Comparison of ENCODE assay signal across 10 mouse cellular contexts in the genomic region with DNA sequence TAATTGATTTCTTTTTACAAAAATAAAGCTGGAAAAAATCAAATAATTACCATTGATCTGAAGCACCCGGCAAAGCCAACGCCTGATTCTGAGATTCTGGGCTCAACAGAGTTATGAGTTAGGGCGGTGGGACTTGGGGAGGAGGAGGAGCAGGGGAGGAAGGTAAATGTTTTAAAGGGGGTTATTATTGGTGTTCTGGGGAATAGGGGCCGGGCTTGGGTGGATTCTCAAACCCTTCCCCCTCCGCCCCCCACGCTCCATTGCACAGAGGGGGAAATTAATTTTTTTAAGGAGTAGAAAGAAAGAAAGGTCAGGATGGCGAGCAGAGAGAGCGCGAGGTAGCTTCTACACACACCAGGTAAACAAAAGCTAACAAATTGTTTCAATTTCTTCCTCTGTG. TPM values are rescaled to one million over a fixed set of nuclear protein-coding genes. Genes with fewer than 3 reads are reported as not detected.
DNase-seq lines count a peak whose midpoint lies in the region; ATAC-seq and TF ChIP-seq lines count a peak whose summit lies in the region.
"Had no signal": no experiment of that assay in that cellular context is flagged by ENCODE, and none has a peak within 500 bp of the region (broad histone marks: within the 10 kb centered on the region; RNA-seq: fewer than 3 reads in every experiment).

No protein-coding gene starts in this region.

- no peak for TF ChIP-seq CTCF in liver, postnatal 0 days (IDR thresholded peaks at IDR 0.05; ENCODE audit: low read depth)

- peaks cover 26% of the 10 kb centered on the region for H3K4me1 ChIP-seq in hindbrain, embryonic 10.5 days (replicated peaks)
- H3K4me1 ChIP-seq in hindbrain, embryonic 11.5 days (replicated peaks; ENCODE audit: control insufficient read depth, insufficient read depth, low read length), result peaks cover 3% of the 10 kb centered on the region; the same call in 1 of the 2 replicates
- peaks cover 89% of the 10 kb centered on the region for H3K4me1 ChIP-seq in forebrain, embryonic 13.5 days
- peaks cover 9% of the 10 kb centered on the region for H3K4me1 ChIP-seq in liver, postnatal 0 days (ENCODE audit: insufficient read depth)

- no peaks in the 10 kb centered on the region for H3K9me3 ChIP-seq in hindbrain, embryonic 10.5 days
- no peaks in the 10 kb centered on the region for H3K9me3 ChIP-seq in hindbrain, embryonic 11.5 days (ENCODE audit: control insufficient read depth, low read length)
- no peaks in the 10 kb centered on the region for H3K9me3 ChIP-seq in forebrain, embryonic 13.5 days (replicated peaks)
- no peaks in the 10 kb centered on the region for H3K9me3 ChIP-seq in liver, postnatal 0 days (ENCODE audit: low read length)

- H3K27ac ChIP-seq in hindbrain, embryonic 10.5 days, result no peak overlapping the region
- no peak overlapping the region for H3K27ac ChIP-seq in hindbrain, embryonic 11.5 days (ENCODE audit: low read depth, low read length)
- H3K27ac ChIP-seq in forebrain, embryonic 13.5 days, result peak overlapping the region; percentile 97
- H3K27ac ChIP-seq in liver, postnatal 0 days (ENCODE audit: low read depth), result no peak overlapping the region

- under 1% methylated on average over 9 of the region's 9 CpGs for WGBS in hindbrain, embryonic 10.5 days
- WGBS in hindbrain, embryonic 11.5 days, result 1% methylated on average over 9 of the region's 9 CpGs
- WGBS in forebrain, embryonic 13.5 days, result 2% methylated on average over 9 of the region's 9 CpGs
- WGBS in liver, postnatal 0 days (ENCODE audit: insufficient replicate concordance), result 17% methylated on average over 9 of the region's 9 CpGs

- ATAC-seq in hindbrain, embryonic 11.5 days (ENCODE audit: low FRiP score), result no peak
- peak; percentile 41; the same call in 1 of the 2 replicates for ATAC-seq in forebrain, embryonic 13.5 days
- no peak for ATAC-seq in liver, postnatal 0 days

- H3K36me3 ChIP-seq in hindbrain, embryonic 10.5 days, result no peaks in the 10 kb centered on the region
- H3K36me3 ChIP-seq in hindbrain, embryonic 11.5 days (ENCODE audit: control insufficient read depth, insufficient read depth, low read length), result no peaks in the 10 kb centered on the region
- H3K36me3 ChIP-seq in forebrain, embryonic 13.5 days (ENCODE audit: poor library complexity, severe bottlenecking), result peaks cover 23% of the 10 kb centered on the region
- H3K36me3 ChIP-seq in liver, postnatal 0 days (replicated peaks; ENCODE audit: insufficient read depth, low read length), result no peaks in the 10 kb centered on the region

- no peak overlapping the region for H3K4me2 ChIP-seq in hindbrain, embryonic 11.5 days (replicated peaks; ENCODE audit: low read depth, low read length)
- peak overlapping the region; percentile 64 for H3K4me2 ChIP-seq in forebrain, embryonic 13.5 days
- peak overlapping the region; percentile 47 for H3K4me2 ChIP-seq in liver, postnatal 0 days (ENCODE audit: low read depth, low read length)

- H3K4me3 ChIP-seq in hindbrain, embryonic 10.5 days, result peak overlapping the region; percentile 28; the same call in 1 of the 2 replicates
- no peak overlapping the region for H3K4me3 ChIP-seq in hindbrain, embryonic 11.5 days (ENCODE audit: low read depth, low read length)
- H3K4me3 ChIP-seq in forebrain, embryonic 13.5 days, result peak overlapping the region; percentile 45
- 0 out of 2 replicates have a peak overlapping the region, but pooled peaks have one; percentile 21 for H3K4me3 ChIP-seq in liver, postnatal 0 days (ENCODE audit: low read depth, low read length)
- H3K4me3 ChIP-seq: erythroblast, embryonic 14.5 days had no signal

- no peak for DNase-seq in hindbrain, embryonic 10.5 days (ENCODE audit: low spot score)
- DNase-seq in hindbrain, embryonic 11.5 days (ENCODE audit: low spot score), result no peak
- peak; percentile 81 for DNase-seq in cerebellum, adult 9-10 months
- DNase-seq in liver, postnatal 0 days, result no peak
- DNase-seq in urinary bladder, postnatal 36 days (ENCODE audit: low spot score in 2 of 2), result no peak
- no peak for DNase-seq in frontal cortex, adult 2 months (ENCODE audit: extremely low spot score in 1 of 2, low spot score in 1 of 2)
- DNase-seq in urinary bladder, postnatal 25 days (ENCODE audit: low spot score), result no peak
- DNase-seq: lung, adult 2 months had no signal

- no peak for TF ChIP-seq EP300 in liver, postnatal 0 days (IDR thresholded peaks at IDR 0.05; ENCODE audit: low read depth)

- peaks cover 100% of the 10 kb centered on the region for H3K27me3 ChIP-seq in hindbrain, embryonic 10.5 days (ENCODE audit: insufficient read depth, poor library complexity, severe bottlenecking)
- peaks cover 100% of the 10 kb centered on the region for H3K27me3 ChIP-seq in hindbrain, embryonic 11.5 days (ENCODE audit: control insufficient read depth, insufficient read depth, low read length)
- peaks cover 78% of the 10 kb centered on the region for H3K27me3 ChIP-seq in forebrain, embryonic 13.5 days
- peaks cover 50% of the 10 kb centered on the region for H3K27me3 ChIP-seq in liver, postnatal 0 days (ENCODE audit: insufficient read depth, low read length)

- H3K9ac ChIP-seq in hindbrain, embryonic 11.5 days (ENCODE audit: low read depth, low read length), result no peak overlapping the region
- H3K9ac ChIP-seq in forebrain, embryonic 13.5 days, result peak overlapping the region; percentile 79
- H3K9ac ChIP-seq in liver, postnatal 0 days (replicated peaks), result no peak overlapping the region

RNA-seq across cellular contexts. Expression of a gene that starts 26.8 kb away (rescaled TPM):
- polyA plus RNA-seq in hindbrain, embryonic 10.5 days (2016; fragmentation: Nextera tagmentation; extraction: Ambion mirVana), result 0.07 and 0.29 TPM in 2 replicates
- 2.4 and 3.0 TPM in 2 replicates for polyA plus RNA-seq in hindbrain, embryonic 11.5 days (2014; fragmentation: Nextera tagmentation; extraction: Ambion mirVana)
- polyA plus RNA-seq in forebrain, embryonic 13.5 days (2015; fragmentation: Nextera tagmentation; extraction: Ambion mirVana), result 127 and 145 TPM in 2 replicates
- 4.7 and 5.4 TPM in 2 replicates for polyA plus RNA-seq in liver, postnatal 0 days (2015; fragmentation: Nextera tagmentation; extraction: Ambion mirVana)
- 51.3 and 61.3 TPM in 2 replicates for polyA plus RNA-seq in frontal cortex, adult 2 months (2012; rRNA removed)

RNA-seq across cellular contexts. Expression of a gene that starts 49.3 kb away (rescaled TPM):
- 3.8 and 5.5 TPM in 2 replicates for polyA plus RNA-seq in hindbrain, embryonic 10.5 days (2016; fragmentation: Nextera tagmentation; extraction: Ambion mirVana)
- polyA plus RNA-seq in hindbrain, embryonic 11.5 days (2014; fragmentation: Nextera tagmentation; extraction: Ambion mirVana), result 6.2 and 7.1 TPM in 2 replicates
- 7.3 and 8.2 TPM in 2 replicates for polyA plus RNA-seq in forebrain, embryonic 13.5 days (2015; fragmentation: Nextera tagmentation; extraction: Ambion mirVana)
- polyA plus RNA-seq in liver, postnatal 0 days (2015; fragmentation: Nextera tagmentation; extraction: Ambion mirVana), result 2.4 and 2.5 TPM in 2 replicates
- 14.6 and 15.5 TPM in 2 replicates for polyA plus RNA-seq in frontal cortex, adult 2 months (2012; rRNA removed)

RNA-seq across cellular contexts. Expression of a gene that starts 50.5 kb away (rescaled TPM):
- polyA plus RNA-seq in hindbrain, embryonic 10.5 days (2016; fragmentation: Nextera tagmentation; extraction: Ambion mirVana), result 0.54 and 1.9 TPM in 2 replicates
- polyA plus RNA-seq in hindbrain, embryonic 11.5 days (2014; fragmentation: Nextera tagmentation; extraction: Ambion mirVana), result 2.3 and 2.9 TPM in 2 replicates
- 3.7 and 3.8 TPM in 2 replicates for polyA plus RNA-seq in forebrain, embryonic 13.5 days (2015; fragmentation: Nextera tagmentation; extraction: Ambion mirVana)
- 4.8 and 6.3 TPM in 2 replicates for polyA plus RNA-seq in liver, postnatal 0 days (2015; fragmentation: Nextera tagmentation; extraction: Ambion mirVana)
- polyA plus RNA-seq in frontal cortex, adult 2 months (2012; rRNA removed), result 0.36 TPM in 1 of 2 replicates, not detected in the other

RNA-seq across cellular contexts. Expression of a gene that starts 58.0 kb away (rescaled TPM):
- 43.7 and 45.8 TPM in 2 replicates for polyA plus RNA-seq in hindbrain, embryonic 10.5 days (2016; fragmentation: Nextera tagmentation; extraction: Ambion mirVana)
- polyA plus RNA-seq in hindbrain, embryonic 11.5 days (2014; fragmentation: Nextera tagmentation; extraction: Ambion mirVana), result 36.0 and 37.2 TPM in 2 replicates
- polyA plus RNA-seq in forebrain, embryonic 13.5 days (2015; fragmentation: Nextera tagmentation; extraction: Ambion mirVana), result 42.6 and 47.0 TPM in 2 replicates
- polyA plus RNA-seq in liver, postnatal 0 days (2015; fragmentation: Nextera tagmentation; extraction: Ambion mirVana), result 31.9 and 34.9 TPM in 2 replicates
- 28.0 and 30.9 TPM in 2 replicates for polyA plus RNA-seq in frontal cortex, adult 2 months (2012; rRNA removed)
